Mouse (Mus musculus) hindbrain, embryonic 13.5 days (tissue): ENCODE measurements around the gene Ppp1ca. TPM values are rescaled to one million over a fixed set of nuclear protein-coding genes. Genes with fewer than 3 reads are reported as not detected.

ENCODE experiments used
- ATAC-seq: fragments of 200-750 bp; cut with Nextera tagmentation; 2 replicates; pipeline ENCODE4 v1.8.0; 2017; ENCODE audit warnings: moderate TSS enrichment; ENCODE audit not compliant: low FRiP score
- H3K27ac ChIP-seq: fragments of 300-500 bp; sonication (generic); 2 replicates; pipeline ENCODE4 v1.5.1; 2015; ENCODE audit warnings: inconsistent platforms, mild to moderate bottlenecking, moderate library complexity
- H3K27me3 ChIP-seq: fragments of 300-500 bp; sonication (generic); 2 replicates; pipeline ENCODE4 v1.6.1; 2015; ENCODE audit warnings: mild to moderate bottlenecking, inconsistent platforms
- H3K36me3 ChIP-seq: fragments of 300-500 bp; sonication (generic); 2 replicates; pipeline ENCODE4 v1.6.1; 2015; ENCODE audit warnings: mild to moderate bottlenecking, inconsistent platforms
- H3K4me1 ChIP-seq: fragments of 300-500 bp; sonication (generic); replicated peaks from 2 replicates; pipeline ENCODE4 v1.6.1; 2015; ENCODE audit warnings: inconsistent platforms
- H3K4me2 ChIP-seq: fragments of 300-500 bp; sonication (generic); 2 replicates; pipeline ENCODE4 v1.6.1; 2015; ENCODE audit warnings: inconsistent platforms, mild to moderate bottlenecking, moderate library complexity
- H3K4me3 ChIP-seq: fragments of 300-500 bp; sonication (generic); 2 replicates; pipeline ENCODE4 v1.5.1; 2015; ENCODE audit warnings: mild to moderate bottlenecking, inconsistent platforms
- H3K9ac ChIP-seq: fragments of 300-500 bp; sonication (generic); 2 replicates; pipeline ENCODE4 v1.6.1; 2015; ENCODE audit warnings: mild to moderate bottlenecking, inconsistent platforms
- H3K9me3 ChIP-seq: fragments of 300-500 bp; sonication (generic); 2 replicates; pipeline ENCODE4 v1.6.1; 2016; ENCODE audit warnings: inconsistent platforms
- WGBS: fragments of 180-500 bp; shearing (Covaris S2); methylation state at CpG from one replicate; pipeline ENCODE4 v1.1.7; 2015; 5-methylcytosine and 5-hydroxymethylcytosine counted together
- polyA plus RNA-seq: library from polyadenylated mRNA; unstranded; fragments of >200 nt; fragmentation: Nextera tagmentation; extraction: Ambion mirVana; gene quantifications from 2 replicates; pipeline ENCODE4 v1.2.1, GENCODE M21; 2015

Gene Ppp1ca
- polyA plus RNA-seq, 1 experiment from 2014 or later: 611 TPM

DNA sequence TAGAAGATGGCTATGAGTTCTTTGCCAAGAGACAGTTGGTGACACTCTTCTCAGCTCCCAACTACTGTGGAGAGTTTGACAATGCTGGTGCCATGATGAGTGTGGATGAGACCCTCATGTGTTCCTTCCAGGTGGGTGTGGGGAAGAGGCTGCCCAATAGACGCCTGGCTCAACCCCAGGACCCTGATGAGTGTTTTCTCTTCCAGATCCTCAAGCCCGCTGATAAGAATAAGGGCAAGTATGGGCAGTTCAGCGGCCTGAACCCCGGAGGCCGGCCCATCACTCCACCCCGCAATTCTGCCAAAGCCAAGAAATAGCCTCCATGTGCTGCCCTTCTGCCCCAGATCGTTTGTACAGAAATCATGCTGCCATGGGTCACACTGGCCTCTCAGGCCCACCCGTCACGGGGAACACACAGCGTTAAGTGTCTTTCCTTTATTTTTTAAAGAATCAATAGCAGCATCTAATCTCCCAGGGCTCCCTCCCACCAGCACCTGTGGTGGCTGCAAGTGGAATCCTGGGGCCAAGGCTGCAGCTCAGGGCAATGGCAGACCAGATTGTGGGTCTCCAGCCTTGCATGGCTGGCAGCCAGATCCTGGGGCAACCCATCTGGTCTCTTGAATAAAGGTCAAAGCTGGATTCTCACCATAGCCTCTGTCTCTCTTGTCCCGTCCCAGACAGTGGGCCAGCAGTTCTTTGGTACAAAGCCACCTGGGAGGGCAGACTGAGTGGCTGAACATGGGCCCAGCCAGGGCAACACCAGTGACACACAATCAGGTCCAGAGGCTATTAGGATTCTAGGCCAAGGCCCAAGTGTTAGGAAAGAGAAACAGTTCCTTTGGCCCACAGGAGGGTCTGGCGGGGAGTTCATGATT lies 3.1 kb downstream of the Ppp1ca start:
- no peak overlapping the region for H3K4me3 ChIP-seq
- no peaks in the 10 kb centered on the region for H3K9me3 ChIP-seq
- H3K36me3 ChIP-seq: peaks cover 62% of the 10 kb centered on the region
- H3K27me3 ChIP-seq: no peaks in the 10 kb centered on the region
- H3K4me1 ChIP-seq: peaks cover 31% of the 10 kb centered on the region
- no peak overlapping the region for H3K4me2 ChIP-seq
- no peak for ATAC-seq
- H3K27ac ChIP-seq: no peak overlapping the region
- no peak overlapping the region for H3K9ac ChIP-seq
- WGBS: 80% methylated on average over 12 of the region's 12 CpGs

DNA sequence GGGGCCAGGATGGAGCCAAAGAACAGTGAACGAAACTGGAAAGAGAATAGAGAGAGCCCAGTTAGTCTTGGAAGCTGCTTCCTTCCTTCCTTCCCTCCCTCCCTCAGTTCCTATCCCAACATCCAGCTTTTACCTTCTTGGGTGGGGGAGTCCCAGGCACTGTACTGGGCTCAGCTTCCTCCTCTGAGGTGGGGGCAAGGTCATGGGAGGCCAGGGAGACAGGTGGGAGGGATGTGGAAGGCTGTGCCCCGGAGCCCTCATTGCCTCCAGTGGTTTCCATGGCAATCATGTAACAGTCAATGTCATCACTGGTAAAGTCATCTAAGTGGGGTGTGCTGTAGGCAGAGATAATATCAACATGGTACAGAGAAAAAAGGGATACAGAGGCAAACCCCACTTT lies 4.2 kb downstream of the Ppp1ca start:
- Histone ChIP-seq H3K4me3 (no peak overlapping the region), H3K9me3 (no peaks in the 10 kb centered on the region), H3K27me3 (no peaks in the 10 kb centered on the region), H3K4me2 (no peak overlapping the region), H3K36me3 (peaks cover 62% of the 10 kb centered on the region), H3K9ac (no peak overlapping the region), H3K4me1 (peaks cover 42% of the 10 kb centered on the region), H3K27ac (no peak overlapping the region)
- ATAC-seq: no peak
- WGBS: 66% methylated on average over 2 of the region's 2 CpGs

DNA sequence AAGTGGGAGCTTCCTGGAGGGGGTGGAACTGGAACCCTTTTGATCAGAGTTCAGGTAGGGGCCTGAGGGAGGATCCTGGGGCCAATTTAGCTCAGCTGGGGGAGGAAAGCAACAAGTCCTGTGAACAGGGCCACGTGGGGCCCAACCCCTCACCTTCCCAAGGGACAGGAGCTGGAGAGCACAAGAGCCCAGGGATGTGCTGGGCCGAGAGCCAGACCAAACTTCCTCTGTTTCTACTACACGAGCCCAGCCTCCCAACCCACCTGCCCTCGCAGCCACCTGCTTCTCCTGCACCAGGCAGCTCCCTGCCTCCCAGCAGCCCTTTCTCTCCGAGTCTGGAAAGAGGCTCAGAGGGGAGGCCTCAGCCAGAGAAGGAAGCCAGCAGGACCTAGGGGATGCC lies 4.7 kb downstream of the Ppp1ca start:
- H3K36me3 ChIP-seq: peaks cover 62% of the 10 kb centered on the region
- H3K4me2 ChIP-seq: no peak overlapping the region
- H3K27ac ChIP-seq: no peak overlapping the region
- no peaks in the 10 kb centered on the region for H3K9me3 ChIP-seq
- H3K27me3 ChIP-seq: no peaks in the 10 kb centered on the region
- H3K4me1 ChIP-seq: peaks cover 40% of the 10 kb centered on the region
- H3K9ac ChIP-seq: no peak overlapping the region
- no peak for ATAC-seq
- no peak overlapping the region for H3K4me3 ChIP-seq
- WGBS: 54% methylated on average over 5 of the region's 5 CpGs

DNA sequence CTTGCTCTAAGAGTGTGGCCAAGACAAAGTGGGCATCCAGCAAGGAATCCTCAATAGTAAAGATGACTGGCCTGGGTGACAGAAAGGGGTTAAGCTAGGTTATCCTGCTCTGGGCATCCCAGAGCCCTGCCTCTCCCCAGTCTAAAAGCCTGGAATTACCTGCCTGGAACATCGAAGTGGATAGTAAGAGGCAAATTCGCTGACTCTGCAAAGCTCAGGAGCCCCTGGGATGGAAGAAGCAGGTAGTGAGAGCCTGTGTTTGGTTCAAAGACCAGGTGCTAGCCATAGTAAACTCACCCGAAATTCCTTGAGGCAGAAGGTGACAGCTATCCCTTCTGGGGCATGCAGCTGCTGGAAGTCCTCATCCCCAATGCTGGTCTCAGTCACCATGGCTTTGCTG lies 5.3 kb downstream of the Ppp1ca start:
- no peak for ATAC-seq
- H3K4me2 ChIP-seq: no peak overlapping the region
- H3K27ac ChIP-seq: no peak overlapping the region
- H3K36me3 ChIP-seq: peaks cover 62% of the 10 kb centered on the region
- no peak overlapping the region for H3K9ac ChIP-seq
- H3K27me3 ChIP-seq: no peaks in the 10 kb centered on the region
- H3K4me3 ChIP-seq: no peak overlapping the region
- H3K4me1 ChIP-seq: peaks cover 44% of the 10 kb centered on the region
- H3K9me3 ChIP-seq: no peaks in the 10 kb centered on the region
- 72% methylated on average over 3 of the region's 3 CpGs for WGBS

GRCm38 (mm10) chr19:4201291-4201909 lies 9.5 kb downstream of the Ppp1ca start, which contains the start of gene Rad9a:
TSS of gene Rad9a (minus strand) at chr19:4201662.
- peaks cover 23% of the 10 kb centered on the region for H3K4me1 ChIP-seq
- WGBS: under 1% methylated on average over 34 of the region's 34 CpGs
- peak; percentile 82 for ATAC-seq
- peak within 1 kb of the TSS; percentile 64 for H3K4me3 ChIP-seq
- H3K9me3 ChIP-seq: no peaks in the 10 kb centered on the region
- H3K27ac ChIP-seq: peak within 1 kb of the TSS; percentile 56
- H3K9ac ChIP-seq: peak within 1 kb of the TSS; percentile 84
- H3K4me2 ChIP-seq: peak within 1 kb of the TSS; percentile 94
- H3K36me3 ChIP-seq: peaks cover 28% of the 10 kb centered on the region
- peaks cover 24% of the 10 kb centered on the region for H3K27me3 ChIP-seq

- peak overlapping the region; percentile 64 for H3K4me3 ChIP-seq
- H3K27ac ChIP-seq: no peak overlapping the region
- peaks cover 30% of the 10 kb centered on the region for H3K27me3 ChIP-seq
- H3K36me3 ChIP-seq: peaks cover 21% of the 10 kb centered on the region
- H3K4me1 ChIP-seq: peaks cover 23% of the 10 kb centered on the region
- H3K9ac ChIP-seq: peak overlapping the region; percentile 80
- peak overlapping the region; percentile 94 for H3K4me2 ChIP-seq
- ATAC-seq: peak; percentile 21; the same call in 1 of the 2 replicates
- 28% methylated on average over 7 of the region's 7 CpGs for WGBS
- H3K9me3 ChIP-seq: no peaks in the 10 kb centered on the region
Measured at GRCm38 (mm10) chr19:4202149-4202548, 10.3 kb downstream of the Ppp1ca start.

- Histone ChIP-seq H3K27ac (no peak overlapping the region), H3K4me3 (no peak overlapping the region), H3K4me1 (peaks cover 23% of the 10 kb centered on the region), H3K9ac (no peak overlapping the region), H3K36me3 (peaks cover 12% of the 10 kb centered on the region), H3K27me3 (peaks cover 35% of the 10 kb centered on the region), H3K4me2 (0 out of 2 replicates have a peak overlapping the region, but pooled peaks have one; percentile 94), H3K9me3 (no peaks in the 10 kb centered on the region)
- no peak for ATAC-seq
- WGBS: 78% methylated on average over 3 of the region's 3 CpGs
Measured at GRCm38 (mm10) chr19:4203148-4203547, 11.3 kb downstream of the Ppp1ca start.

- no peak for ATAC-seq
- Histone ChIP-seq H3K9ac (peak overlapping the region; percentile 19; the same call in 1 of the 2 replicates), H3K4me1 (peaks cover 23% of the 10 kb centered on the region), H3K4me3 (no peak overlapping the region), H3K27me3 (peaks cover 41% of the 10 kb centered on the region), H3K27ac (no peak overlapping the region; the same call in 1 of the 2 replicates), H3K9me3 (no peaks in the 10 kb centered on the region), H3K36me3 (peaks cover 6% of the 10 kb centered on the region; the same call in 1 of the 2 replicates), H3K4me2 (no peak overlapping the region)
- WGBS: 69% methylated on average over 13 of the region's 13 CpGs
Measured at GRCm38 (mm10) chr19:4203604-4204326, 11.9 kb downstream of the Ppp1ca start.

GRCm38 (mm10) chr19:4204889-4205288 lies 13.0 kb downstream of the Ppp1ca start:
- Histone ChIP-seq H3K4me1 (peaks cover 23% of the 10 kb centered on the region), H3K27ac (no peak overlapping the region), H3K4me3 (no peak overlapping the region), H3K9me3 (no peaks in the 10 kb centered on the region), H3K27me3 (peaks cover 43% of the 10 kb centered on the region), H3K36me3 (no peaks in the 10 kb centered on the region), H3K4me2 (no peak overlapping the region), H3K9ac (no peak overlapping the region)
- WGBS: 69% methylated on average over 3 of the region's 4 CpGs
- ATAC-seq: no peak

DNA sequence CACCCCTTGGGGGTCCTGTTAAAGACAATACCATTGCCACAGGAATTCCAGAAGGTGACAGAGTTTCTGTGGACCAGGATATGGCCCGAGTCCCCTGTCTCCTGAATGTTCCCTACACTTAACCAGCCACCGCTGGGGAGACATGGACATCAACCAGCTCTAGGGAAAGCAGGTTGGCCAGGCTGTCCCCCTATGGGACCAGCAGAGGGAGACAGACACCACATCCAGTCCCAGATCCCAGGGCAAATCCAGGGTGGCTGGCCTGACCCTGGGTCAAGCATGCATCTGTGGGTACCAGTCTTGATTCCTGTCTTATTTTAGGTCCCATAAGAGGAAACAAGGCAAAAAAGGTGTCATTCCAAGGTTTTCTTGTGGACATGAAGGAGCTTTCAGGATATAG lies 15.1 kb downstream of the Ppp1ca start:
- H3K27ac ChIP-seq: no peak overlapping the region
- no peaks in the 10 kb centered on the region for H3K9me3 ChIP-seq
- H3K4me3 ChIP-seq: no peak overlapping the region
- no peak overlapping the region for H3K4me2 ChIP-seq
- 0% methylated on average over 2 of the region's 2 CpGs for WGBS
- 0 out of 2 replicates have a peak, but pooled peaks have one; percentile 30 for ATAC-seq
- H3K36me3 ChIP-seq: no peaks in the 10 kb centered on the region
- H3K9ac ChIP-seq: no peak overlapping the region
- H3K4me1 ChIP-seq: peaks cover 7% of the 10 kb centered on the region
- H3K27me3 ChIP-seq: peaks cover 58% of the 10 kb centered on the region

DNA sequence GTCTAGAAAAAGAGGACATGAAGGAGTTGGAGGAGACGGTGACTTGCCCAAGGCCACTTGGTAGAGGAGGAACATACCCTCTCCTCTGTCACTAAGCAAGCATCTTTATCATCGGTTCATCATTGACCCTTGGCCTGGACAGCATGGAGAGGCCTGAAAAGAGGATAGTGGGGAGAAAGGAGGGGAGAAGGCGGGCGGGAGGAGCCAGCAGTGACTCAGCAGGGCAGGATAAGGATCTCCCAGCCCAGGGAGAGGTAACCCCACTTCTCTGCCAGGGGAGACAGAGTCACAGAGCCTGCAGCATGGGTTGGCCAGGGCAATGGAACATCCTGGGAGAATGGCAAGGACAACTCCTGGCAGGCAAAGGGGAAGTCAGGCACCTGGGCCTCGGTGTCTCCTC lies 16.7 kb downstream of the Ppp1ca start:
- Histone ChIP-seq H3K9me3 (no peaks in the 10 kb centered on the region), H3K27ac (no peak overlapping the region), H3K9ac (no peak overlapping the region), H3K4me3 (no peak overlapping the region), H3K4me2 (no peak overlapping the region), H3K36me3 (no peaks in the 10 kb centered on the region), H3K27me3 (peaks cover 74% of the 10 kb centered on the region), H3K4me1 (peaks cover 10% of the 10 kb centered on the region)
- WGBS: 80% methylated on average over 5 of the region's 5 CpGs
- ATAC-seq: no peak
